8 mouse cellular contexts compared by ENCODE assay signal in genomic region chr1:156473003-156473402, GRCm38 (mm10). TPM values are rescaled to one million over a fixed set of nuclear protein-coding genes. Genes with fewer than 3 reads are reported as not detected.
DNase-seq lines count a peak whose midpoint lies in the region; ATAC-seq and TF ChIP-seq lines count a peak whose summit lies in the region.

No protein-coding gene starts in this region.

- peak overlapping the region; percentile 95 for H3K4me3 ChIP-seq in layer of hippocampus, adult 2 months
- peak overlapping the region; percentile 83 for H3K4me3 ChIP-seq in heart, embryonic 16.5 days (ENCODE audit: low read length)
- peak overlapping the region; percentile 85 for H3K4me3 ChIP-seq in limb, embryonic 12.5 days (replicated peaks)

- DNase-seq in layer of hippocampus, adult 2 months (ENCODE audit: low spot score in 2 of 2), result no peak
- no peak for DNase-seq in layer of hippocampus, adult 11-12 months (ENCODE audit: low spot score)
- DNase-seq in embryo, embryonic 10.5 days (ENCODE audit: low spot score), result peak; percentile 79
- peak; percentile 54 for DNase-seq in neural tube, embryonic 10.5 days (ENCODE audit: extremely low spot score, low spot score)
- no peak for DNase-seq in right cerebral cortex, adult 18-20 months

- H3K9ac ChIP-seq in heart, embryonic 16.5 days (ENCODE audit: low read length), result peak overlapping the region; percentile 45
- H3K9ac ChIP-seq in limb, embryonic 12.5 days (replicated peaks), result peak overlapping the region; percentile 40; the same call in 1 of the 2 replicates

- no peaks in the 10 kb centered on the region for H3K36me3 ChIP-seq in heart, embryonic 16.5 days (ENCODE audit: control insufficient read depth, insufficient read depth)
- peaks cover 11% of the 10 kb centered on the region; the same call in 1 of the 2 replicates for H3K36me3 ChIP-seq in limb, embryonic 12.5 days

- 11% methylated on average over 11 of the region's 11 CpGs for WGBS in heart, embryonic 16.5 days
- WGBS in limb, embryonic 12.5 days, result 3% methylated on average over 11 of the region's 11 CpGs

- H3K27me3 ChIP-seq in heart, embryonic 16.5 days (ENCODE audit: control insufficient read depth, insufficient read depth, low read length), result no peaks in the 10 kb centered on the region
- H3K27me3 ChIP-seq in limb, embryonic 12.5 days, result no peaks in the 10 kb centered on the region

- H3K27ac ChIP-seq in layer of hippocampus, adult 2 months, result peak overlapping the region; percentile 67
- H3K27ac ChIP-seq in heart, embryonic 16.5 days (ENCODE audit: low read length), result peak overlapping the region; percentile 43
- H3K27ac ChIP-seq in limb, embryonic 12.5 days, result 0 out of 2 replicates have a peak overlapping the region, but pooled peaks have one; percentile 4

- peaks cover 13% of the 10 kb centered on the region for H3K4me1 ChIP-seq in heart, embryonic 16.5 days (ENCODE audit: control insufficient read depth, insufficient read depth, low read length)
- peaks cover 14% of the 10 kb centered on the region for H3K4me1 ChIP-seq in limb, embryonic 12.5 days (replicated peaks)

- ATAC-seq in heart, embryonic 16.5 days (replicated peaks; ENCODE audit: extremely low read depth, insufficient read depth, low FRiP score), result peak; percentile 49
- no peak for ATAC-seq in limb, embryonic 12.5 days (ENCODE audit: insufficient number of reproducible peaks, insufficient read depth, low FRiP score, low TSS enrichment, low read depth)
- no peak for ATAC-seq in megakaryocyte-erythroid progenitor cell, adult 5-6 weeks (replicated peaks; ENCODE audit: low FRiP score, low TSS enrichment, poor library complexity, severe bottlenecking)

- peaks cover 6% of the 10 kb centered on the region for H3K9me3 ChIP-seq in heart, embryonic 16.5 days (replicated peaks; ENCODE audit: control insufficient read depth, low read length)
- H3K9me3 ChIP-seq in limb, embryonic 12.5 days, result no peaks in the 10 kb centered on the region

- peak overlapping the region; percentile 74 for H3K4me2 ChIP-seq in heart, embryonic 16.5 days (ENCODE audit: low read depth, low read length)
- H3K4me2 ChIP-seq in limb, embryonic 12.5 days, result peak overlapping the region; percentile 70

- TF ChIP-seq CTCF in layer of hippocampus, adult 2 months (conservative IDR thresholded peaks at IDR 0.05), result no peak

RNA-seq across cellular contexts. Expression of gene Soat1, which starts 1.1 kb away (rescaled TPM):
- 10 to 100 TPM; 49.3 to 55.9 TPM for total RNA-seq in layer of hippocampus, adult 2 months (2021)
- polyA plus RNA-seq in heart, embryonic 16.5 days (2015; fragmentation: Nextera tagmentation; extraction: Ambion mirVana), result 25.0 and 27.5 TPM in 2 replicates
- polyA plus RNA-seq in limb, embryonic 12.5 days (2016; fragmentation: Nextera tagmentation; extraction: Ambion mirVana), result 29.7 and 36.2 TPM in 2 replicates
- total RNA-seq in megakaryocyte-erythroid progenitor cell, adult 5-6 weeks (2014; fragmentation: Nextera tagmentation), result 0.22 and 9.6 TPM in 2 replicates
- 1.4 and 6.0 TPM in 2 replicates for total RNA-seq in megakaryocyte-erythroid progenitor cell, adult 5-6 weeks (2017)

RNA-seq across cellular contexts. Expression of gene Gm10031, which starts 50.8 kb away (rescaled TPM):
- total RNA-seq in layer of hippocampus, adult 2 months (2021), result 10 to 100 TPM; 40.4 to 44.5 TPM
- polyA plus RNA-seq in heart, embryonic 16.5 days (2015; fragmentation: Nextera tagmentation; extraction: Ambion mirVana), result 0.25 and 1.1 TPM in 2 replicates
- polyA plus RNA-seq in limb, embryonic 12.5 days (2016; fragmentation: Nextera tagmentation; extraction: Ambion mirVana), result 0.33 and 0.59 TPM in 2 replicates
- total RNA-seq in megakaryocyte-erythroid progenitor cell, adult 5-6 weeks (2014; fragmentation: Nextera tagmentation), result 3.8 and 7.9 TPM in 2 replicates
- 17.0 and 19.5 TPM in 2 replicates for total RNA-seq in megakaryocyte-erythroid progenitor cell, adult 5-6 weeks (2017)

RNA-seq across cellular contexts. Expression of gene Axdnd1, which starts 52.0 kb away (rescaled TPM):
- 1 to 10 TPM in 1 of 2 experiments, under 1 TPM in 1; 0.61 to 1.3 TPM for total RNA-seq in layer of hippocampus, adult 2 months (2021)
- polyA plus RNA-seq in heart, embryonic 16.5 days (2015; fragmentation: Nextera tagmentation; extraction: Ambion mirVana), result 0.12 and 0.32 TPM in 2 replicates
- polyA plus RNA-seq in limb, embryonic 12.5 days (2016; fragmentation: Nextera tagmentation; extraction: Ambion mirVana), result 0.30 and 0.55 TPM in 2 replicates
- total RNA-seq in megakaryocyte-erythroid progenitor cell, adult 5-6 weeks (2014; fragmentation: Nextera tagmentation), result not detected in 2 replicates
- 0.80 TPM in 1 of 2 replicates, not detected in the other for total RNA-seq in megakaryocyte-erythroid progenitor cell, adult 5-6 weeks (2017)

Comparison
In these comparisons a context has a peak if more than half of its experiments do, and no peak if none do; other contexts are left out.
1. DNase-seq: peak in embryo, embryonic 10.5 days (single experiment) and neural tube, embryonic 10.5 days (single experiment); none in layer of hippocampus, adult 2 months (0 of 2), layer of hippocampus, adult 11-12 months (single experiment) and right cerebral cortex, adult 18-20 months (single experiment).
2. H3K27ac ChIP-seq: peak in every context shown above with its lines; median percentile 67 in layer of hippocampus, adult 2 months; 43 in heart, embryonic 16.5 days; 4 in limb, embryonic 12.5 days.
3. RNA of gene Soat1, which starts 1.1 kb away (total RNA-seq): 49.3 to 55.9 TPM in layer of hippocampus, adult 2 months; 0.22 to 9.6 TPM in megakaryocyte-erythroid progenitor cell, adult 5-6 weeks; every median in the first group is over 4 times any median in the second.
4. Peak in every context shown above with its lines, with median percentiles within 50 percentile points of each other: H3K4me3 ChIP-seq.